Mouse (Mus musculus) liver, adult (tissue): Measurements from ENCODE around the gene Agpat3.

Source experiments
- GATA4 ChIP-seq: IDR thresholded peaks from 2 replicates; pipeline ENCODE4 v1.6.1; 2014; ENCODE audit warnings: mild to moderate bottlenecking, low read length; ENCODE audit not compliant: insufficient replicate concordance

Agpat3 gene

GRCm38 (mm10) chr10:78293576-78293975 is 58.7 kb downstream of the Agpat3 start:
- TF ChIP-seq GATA4 = no peak

- no peak for TF ChIP-seq GATA4
These were observed 59.9 kb downstream of the Agpat3 start for GRCm38 (mm10) chr10:78292381-78292780.

GRCm38 (mm10) chr10:78290730-78291535 is 61.4 kb downstream of the Agpat3 start:
- no peak for TF ChIP-seq GATA4

GRCm38 (mm10) chr10:78288896-78289295 is 63.4 kb downstream of the Agpat3 start:
- TF ChIP-seq GATA4 = no peak

- no peak for TF ChIP-seq GATA4
These were observed 64.2 kb downstream of the Agpat3 start for GRCm38 (mm10) chr10:78288135-78288534.

- no peak for TF ChIP-seq GATA4
These were observed 64.7 kb downstream of the Agpat3 start for GRCm38 (mm10) chr10:78287465-78288132.

- no peak for TF ChIP-seq GATA4
These were observed 66.3 kb downstream of the Agpat3 start for GRCm38 (mm10) chr10:78285959-78286358.

GRCm38 (mm10) chr10:78285409-78285808 is 66.9 kb downstream of the Agpat3 start:
- TF ChIP-seq GATA4 = no peak

- TF ChIP-seq GATA4 = no peak
These were observed 67.5 kb downstream of the Agpat3 start for GRCm38 (mm10) chr10:78284812-78285211.

GRCm38 (mm10) chr10:78282411-78282810 is 69.9 kb downstream of the Agpat3 start:
- no peak for TF ChIP-seq GATA4

- TF ChIP-seq GATA4 = no peak
These were observed 71.8 kb downstream of the Agpat3 start for GRCm38 (mm10) chr10:78280486-78280885.

GRCm38 (mm10) chr10:78279210-78279609 is 73.1 kb downstream of the Agpat3 start:
- no peak for TF ChIP-seq GATA4

GRCm38 (mm10) chr10:78277835-78278234 is 74.5 kb downstream of the Agpat3 start:
- no peak for TF ChIP-seq GATA4

- TF ChIP-seq GATA4 = no peak
These were observed 76.0 kb downstream of the Agpat3 start for GRCm38 (mm10) chr10:78276242-78276641.

- TF ChIP-seq GATA4 = peak; percentile 70; the same call in 1 of the 2 replicates
These were observed 79.4 kb downstream of the Agpat3 start for GRCm38 (mm10) chr10:78272932-78273331.

- no peak for TF ChIP-seq GATA4
These were observed 86.4 kb downstream of the Agpat3 start for GRCm38 (mm10) chr10:78265881-78266280.
